Mouse (Mus musculus): Measurements from ENCODE around the gene Trappc2. TPM values are rescaled to one million over a fixed set of nuclear protein-coding genes. Genes with fewer than 3 reads are reported as not detected.

Trappc2 gene
- total RNA-seq, 4 experiments from 2014 or later = 13.7 to 18.3 (median 15.3) TPM

Other genes with a start within 250 kb of the Trappc2 start
- 10 to 100 TPM; 10.5 to 11.3 (median 10.5) TPM for gene Gpm6b, start 201.7 kb upstream of the Trappc2 start, total RNA-seq (2022)
- 1 to 10 TPM; 4.1 to 6.0 (median 4.7) TPM for gene Ofd1, start 130 bp downstream of the Trappc2 start, total RNA-seq (2022)
- 10 to 100 TPM; 23.2 to 25.8 (median 25.4) TPM for gene Rab9, start 39.3 kb downstream of the Trappc2 start, total RNA-seq (2022)
- 1 to 10 TPM; 1.4 to 5.6 (median 2.2) TPM for gene Tceanc, start 78.0 kb downstream of the Trappc2 start, total RNA-seq (2022)
- under 1 TPM in 3 of 4 experiments, not detected in 1; 0.09 to 0.72 (median 0.47) TPM for gene Egfl6, start 145.1 kb downstream of the Trappc2 start, total RNA-seq (2022)

Data from heart, adult 8-10 months (tissue).